Mouse (Mus musculus): ENCODE data around the gene Mfap1b. TPM values are rescaled to one million over a fixed set of nuclear protein-coding genes. Genes with fewer than 3 reads are reported as not detected.

The Mfap1b gene
- total and polyA plus RNA-seq, 3 experiments = 19.1 to 20.3 TPM; not detected in 1

DNA sequence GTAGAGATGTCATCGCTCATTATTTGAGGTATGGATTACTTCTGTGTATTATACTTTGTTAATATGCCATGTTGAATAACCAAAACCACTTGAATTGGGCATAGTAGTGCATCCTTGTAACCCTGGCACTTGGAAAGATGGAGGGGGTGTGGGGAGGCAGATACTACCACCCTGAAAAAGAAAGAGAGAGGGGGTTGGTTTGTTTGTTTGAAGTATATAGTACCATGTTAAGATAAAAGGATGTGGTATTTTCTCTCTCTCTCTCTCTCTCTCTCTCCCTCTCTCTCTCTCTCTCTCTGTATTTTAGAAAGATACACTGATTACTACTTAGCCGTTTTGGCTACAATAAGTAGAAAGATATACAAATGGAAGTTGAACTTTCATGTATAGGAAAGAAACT, 48.0 kb downstream of the Mfap1b start:
- Histone ChIP-seq H3K36me3 (ENCODE audit: control insufficient read depth in 1 of 2, insufficient read depth in 2 of 2, low read length in 2 of 2) (peaks cover 0 to 59% of the 10 kb centered on the region in 2 experiments; a peak in 2 of 4 replicates), H3K27ac (ENCODE audit: control insufficient read depth, low read depth, low read length) (no peak overlapping the region), H3K9ac (ENCODE audit: control insufficient read depth, low read depth, low read length, poor library complexity, severe bottlenecking) (no peak overlapping the region), H3K4me3 (ENCODE audit: control insufficient read depth in 1 of 2, insufficient read depth in 1 of 2, low read depth in 2 of 2, low read length in 2 of 2) (no peak overlapping the region), H3K4me1 (ENCODE audit: control insufficient read depth in 1 of 2, insufficient read depth in 2 of 2, low read length in 2 of 2) (no peaks in the 10 kb centered on the region), H3K9me3 (replicated peaks; ENCODE audit: insufficient read depth, low read length) (no peaks in the 10 kb centered on the region), H3K27me3 (ENCODE audit: control insufficient read depth in 1 of 2, insufficient read depth in 2 of 2, low read length in 2 of 2) (no peaks in the 10 kb centered on the region), H3K79me2 (ENCODE audit: control insufficient read depth, insufficient read depth, low read length, poor library complexity) (peaks cover 1% of the 10 kb centered on the region; the same call in 1 of the 2 replicates)
- TF ChIP-seq ELF1 (IDR thresholded peaks at IDR 0.05; ENCODE audit: low read depth, low read length) (no peak), POLR2A (IDR thresholded peaks at IDR 0.05; ENCODE audit: control insufficient read depth in 1 of 2, insufficient read depth in 1 of 2, low read depth in 1 of 2, low read length in 2 of 2, poor library complexity in 1 of 2) (no peak), ZC3H11A (IDR thresholded peaks at IDR 0.05; ENCODE audit: low read depth, low read length) (no peak), KAT2A (conservative IDR thresholded peaks at IDR 0.05; ENCODE audit: low read depth, low read length) (no peak), TCF12 (IDR thresholded peaks at IDR 0.05; ENCODE audit: low read depth, low read length) (no peak), MXI1 (IDR thresholded peaks at IDR 0.05; ENCODE audit: low read depth, low read length) (no peak), POLR2AphosphoS5 (IDR thresholded peaks at IDR 0.05; ENCODE audit: borderline replicate concordance, low read depth, low read length) (no peak), CHD2 (IDR thresholded peaks at IDR 0.05; ENCODE audit: low read length) (no peak), CTCF (IDR thresholded peaks at IDR 0.05 in 2 of 3, conservative IDR thresholded peaks at IDR 0.05 in 1 of 3; ENCODE audit: control insufficient read depth in 1 of 3, insufficient read depth in 1 of 3, low read depth in 2 of 3, low read length in 3 of 3, poor library complexity in 1 of 3, severe bottlenecking in 1 of 3) (no peak), ZNF384 (IDR thresholded peaks at IDR 0.05; ENCODE audit: low read depth, low read length) (no peak)
- no peak for DNase-seq (ENCODE audit: low read depth, low spot score)

DNA sequence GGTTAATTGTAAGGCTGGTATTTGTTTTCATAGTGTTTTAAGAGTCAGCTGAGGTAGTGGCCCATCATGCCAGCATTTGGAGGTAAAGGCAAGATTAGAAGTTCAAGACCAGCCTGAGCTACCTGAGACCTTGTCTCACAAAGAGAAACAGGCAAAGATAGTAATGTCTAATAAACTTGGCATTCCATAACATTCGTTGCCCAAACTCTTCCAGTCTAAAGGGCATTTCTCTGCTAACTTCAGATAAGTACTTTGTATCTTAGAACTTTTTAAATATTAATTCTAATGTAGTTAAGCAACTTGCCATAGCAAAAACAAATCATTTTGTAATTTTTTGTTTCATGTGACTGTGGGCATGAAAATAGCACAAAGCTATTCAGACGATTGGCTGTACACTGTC, 50.7 kb downstream of the Mfap1b start:
- H3K4me1 ChIP-seq (ENCODE audit: control insufficient read depth in 1 of 2, insufficient read depth in 2 of 2, low read length in 2 of 2) = no peaks in the 10 kb centered on the region; a peak in 1 of 4 replicates
- H3K79me2 ChIP-seq (ENCODE audit: control insufficient read depth, insufficient read depth, low read length, poor library complexity) = peaks cover 17% of the 10 kb centered on the region
- H3K36me3 ChIP-seq (ENCODE audit: control insufficient read depth in 1 of 2, insufficient read depth in 2 of 2, low read length in 2 of 2) = peaks cover 8 to 44% of the 10 kb centered on the region in 2 experiments
- TF ChIP-seq TBP (IDR thresholded peaks at IDR 0.05; ENCODE audit: low read depth, low read length) (no peak), UBTF (IDR thresholded peaks at IDR 0.05; ENCODE audit: borderline replicate concordance, insufficient read depth, low read depth, low read length) (no peak), POLR2A (IDR thresholded peaks at IDR 0.05; ENCODE audit: control insufficient read depth in 1 of 2, insufficient read depth in 1 of 2, low read depth in 1 of 2, low read length in 2 of 2, poor library complexity in 1 of 2) (no peak), KAT2A (conservative IDR thresholded peaks at IDR 0.05; ENCODE audit: low read depth, low read length) (no peak), NELFE (IDR thresholded peaks at IDR 0.05; ENCODE audit: low read depth, low read length) (no peak), MAX (IDR thresholded peaks at IDR 0.05; ENCODE audit: low read length) (no peak), MEF2A (IDR thresholded peaks at IDR 0.05; ENCODE audit: extremely low read depth, insufficient replicate concordance, low read depth, low read length, poor library complexity, severe bottlenecking) (no peak), SIN3A (IDR thresholded peaks at IDR 0.05; ENCODE audit: low read length) (no peak), POLR2AphosphoS5 (IDR thresholded peaks at IDR 0.05; ENCODE audit: borderline replicate concordance, low read depth, low read length) (no peak)
- no peak overlapping the region for H3K27ac ChIP-seq (ENCODE audit: control insufficient read depth, low read depth, low read length)
- no peaks in the 10 kb centered on the region for H3K27me3 ChIP-seq (ENCODE audit: control insufficient read depth in 1 of 2, insufficient read depth in 2 of 2, low read length in 2 of 2)
- H3K9me3 ChIP-seq (replicated peaks; ENCODE audit: insufficient read depth, low read length) = no peaks in the 10 kb centered on the region
- no peak for DNase-seq (ENCODE audit: low read depth, low spot score)
- H3K9ac ChIP-seq (ENCODE audit: control insufficient read depth, low read depth, low read length, poor library complexity, severe bottlenecking) = no peak overlapping the region
- no peak overlapping the region for H3K4me3 ChIP-seq (ENCODE audit: control insufficient read depth in 1 of 2, insufficient read depth in 1 of 2, low read depth in 2 of 2, low read length in 2 of 2)

Data from MEL (cell line).